Mouse (Mus musculus): ENCODE measurements at regions not wholly inside any gene's neighbourhood (a gene's known extent, or its start where the extent isn't known, plus 50 kb on each side); places are given as distances from the start of the nearest gene placed in this dataset.

GRCm38 (mm10) chr2:84048398-84049140 lies 58.2 kb downstream of the Gm13691 start:
- TF ChIP-seq CTCF (IDR thresholded peaks at IDR 0.05; ENCODE audit: control insufficient read depth, insufficient read depth, insufficient replicate concordance, low read depth, low read length) (no peak), POLR2A (IDR thresholded peaks at IDR 0.05; ENCODE audit: control insufficient read depth, low read depth, low read length) (no peak)
